Mouse (Mus musculus) kidney, postnatal 4 days (tissue): Measurements from ENCODE around the gene Ntsr2.

Source experiments
- DNase-seq, 2 experiments: peaks; one replicate each; pipeline ENCODE4 v3.0.0; 2021; ENCODE audit warnings: mixed read lengths in 2 of 2

Gene Ntsr2

DNA sequence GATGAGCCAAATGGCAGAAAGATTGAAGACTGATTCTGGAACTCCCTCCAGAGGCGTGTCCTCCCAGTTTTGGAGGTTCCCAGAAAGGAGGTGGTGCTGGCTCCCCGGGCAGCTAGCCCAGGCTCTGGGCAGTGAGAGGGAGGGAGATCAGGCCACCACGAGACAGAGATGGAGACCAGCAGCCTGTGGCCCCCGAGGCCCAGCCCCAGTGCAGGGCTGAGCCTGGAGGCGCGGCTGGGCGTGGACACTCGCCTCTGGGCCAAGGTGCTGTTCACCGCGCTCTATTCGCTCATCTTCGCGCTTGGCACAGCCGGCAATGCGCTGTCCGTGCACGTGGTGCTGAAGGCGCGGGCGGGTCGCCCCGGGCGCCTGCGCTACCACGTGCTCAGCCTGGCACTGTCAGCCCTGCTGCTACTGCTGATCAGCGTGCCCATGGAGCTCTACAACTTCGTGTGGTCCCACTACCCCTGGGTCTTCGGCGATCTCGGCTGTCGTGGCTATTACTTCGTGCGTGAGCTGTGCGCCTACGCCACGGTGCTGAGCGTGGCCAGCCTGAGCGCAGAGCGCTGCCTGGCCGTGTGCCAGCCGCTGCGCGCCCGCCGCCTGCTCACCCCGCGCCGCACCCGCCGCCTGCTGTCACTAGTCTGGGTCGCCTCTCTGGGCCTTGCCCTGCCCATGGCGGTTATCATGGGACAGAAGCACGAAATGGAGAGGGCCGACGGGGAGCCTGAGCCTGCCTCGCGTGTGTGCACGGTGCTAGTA is at the start of gene Ntsr2:
TSS of gene Ntsr2 (plus strand) at position 51 of the 762 bp plus-strand sequence.
- DNase-seq = peak; percentile 88 to 90

DNA sequence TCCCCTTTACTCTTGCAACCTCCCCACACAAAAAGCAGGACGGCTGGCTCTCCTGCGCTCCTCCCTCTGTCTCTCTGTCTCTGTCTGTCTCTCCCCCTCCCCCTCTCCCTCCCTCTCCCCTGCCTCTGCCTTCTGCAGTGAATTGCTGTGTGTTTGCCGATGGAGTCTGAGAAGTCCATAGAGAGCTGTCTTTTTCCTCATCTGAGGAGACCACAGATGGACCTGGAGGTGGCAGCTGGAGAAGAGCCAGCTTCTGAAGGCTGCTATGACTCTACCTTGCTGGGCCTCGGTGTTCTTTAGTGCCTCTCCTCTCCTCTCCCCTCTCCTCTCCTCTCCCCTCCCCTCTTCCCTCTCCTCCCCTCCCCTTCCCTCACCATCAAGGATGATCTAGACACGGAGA is 47.6 kb upstream of the Ntsr2 start:
- DNase-seq = no peak

DNA sequence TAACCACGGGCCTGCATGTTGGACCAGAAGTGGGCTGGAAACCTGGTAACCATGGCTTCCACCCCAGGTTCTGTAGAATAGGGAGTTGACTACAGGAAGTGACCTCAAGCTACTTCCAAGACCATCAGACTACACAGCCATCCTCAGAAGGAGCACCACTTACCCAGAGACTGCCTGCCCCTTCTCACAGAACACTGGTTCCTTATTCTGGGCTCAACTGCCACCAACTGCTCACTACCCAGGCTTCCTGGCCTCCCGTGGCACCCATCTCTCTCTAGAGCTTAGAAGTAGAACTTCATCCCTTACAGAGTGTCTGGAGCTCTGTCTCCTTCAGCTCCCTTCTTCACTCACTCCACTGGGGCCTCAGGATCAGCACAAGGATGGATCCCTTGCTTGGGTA is 42.2 kb upstream of the Ntsr2 start, which contains the start of gene Lpin1:
TSS of gene Lpin1 (minus strand) at position 31 of the 400 bp plus-strand sequence.
- DNase-seq = no peak

GRCm38 (mm10) chr12:16614556-16614955 is 38.6 kb upstream of the Ntsr2 start:
- no peak for DNase-seq

DNA sequence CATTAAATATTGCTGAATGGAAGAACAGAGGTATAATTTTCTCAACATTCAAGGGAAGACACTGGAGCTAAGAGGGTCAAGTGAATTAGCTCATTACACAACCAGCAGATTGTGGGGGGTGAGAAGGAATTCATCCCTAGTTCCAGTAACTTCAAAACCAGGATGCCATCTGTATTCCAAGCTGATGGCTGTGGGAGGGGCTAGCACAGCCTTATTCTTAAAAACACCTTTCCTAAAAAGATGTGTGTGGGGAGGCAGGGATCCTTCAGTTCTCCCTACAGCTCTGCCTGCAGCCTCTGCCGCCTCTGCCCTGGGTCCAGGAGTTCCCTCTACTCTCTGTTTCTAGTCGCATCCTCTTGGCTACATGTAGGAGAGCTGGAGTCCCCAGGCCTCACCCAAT is 37.4 kb upstream of the Ntsr2 start:
- no peak for DNase-seq

DNA sequence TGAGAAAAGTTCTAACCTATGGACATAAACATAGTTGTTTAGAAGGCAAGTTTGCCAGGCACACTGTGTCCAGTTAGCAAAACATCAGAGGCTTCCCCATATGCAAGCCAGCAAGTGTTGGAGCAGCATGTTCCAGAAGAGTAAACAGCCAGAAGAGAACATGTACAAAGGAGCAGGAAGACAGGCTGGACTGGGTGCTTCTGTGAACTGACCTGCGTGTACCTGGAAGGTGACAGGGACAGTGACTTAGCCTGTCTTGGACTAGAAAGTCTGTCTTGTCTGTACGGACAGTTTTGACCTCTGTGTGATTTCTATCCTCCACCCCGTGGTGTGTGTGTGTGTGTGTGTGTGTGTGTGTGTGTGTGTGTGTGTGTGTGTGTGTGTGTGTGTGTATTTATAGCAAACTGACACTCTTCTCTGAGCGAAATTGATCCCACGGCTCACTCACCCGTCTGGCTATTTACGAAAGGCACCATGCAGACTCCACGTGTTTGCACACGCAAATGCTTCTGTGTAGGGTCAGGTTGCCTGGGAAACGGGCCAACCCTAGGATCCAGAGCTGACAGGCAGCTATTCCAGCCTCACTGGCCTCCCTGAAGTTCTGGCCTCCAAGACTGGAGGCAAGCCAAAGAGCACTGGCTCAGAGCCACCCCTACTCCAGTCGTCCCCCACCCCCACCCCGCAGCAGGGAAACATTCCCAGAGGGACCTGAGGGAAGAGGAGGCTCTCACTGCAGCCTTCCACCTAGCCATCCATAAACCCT is 34.5 kb upstream of the Ntsr2 start:
- peak; percentile 83 to 87 for DNase-seq

DNA sequence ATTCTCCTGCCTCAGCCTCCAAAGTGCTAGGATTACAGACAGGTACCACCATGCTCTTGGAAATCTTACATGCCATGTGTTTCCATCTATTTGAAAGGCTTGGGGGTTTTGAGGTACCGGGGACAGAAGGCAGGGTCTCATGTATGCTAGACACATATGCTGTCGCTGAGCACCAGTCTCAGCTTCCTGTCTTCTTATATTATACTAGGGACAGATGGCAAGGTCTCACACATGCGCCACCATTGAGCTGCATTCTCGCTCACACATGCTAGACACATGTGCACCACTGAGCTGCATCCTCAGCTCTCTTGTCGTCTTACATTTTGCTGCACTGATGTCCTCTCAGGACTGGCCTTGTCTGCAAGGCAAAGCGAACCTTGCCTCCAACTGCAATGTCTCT is 33.7 kb upstream of the Ntsr2 start:
- no peak for DNase-seq

DNA sequence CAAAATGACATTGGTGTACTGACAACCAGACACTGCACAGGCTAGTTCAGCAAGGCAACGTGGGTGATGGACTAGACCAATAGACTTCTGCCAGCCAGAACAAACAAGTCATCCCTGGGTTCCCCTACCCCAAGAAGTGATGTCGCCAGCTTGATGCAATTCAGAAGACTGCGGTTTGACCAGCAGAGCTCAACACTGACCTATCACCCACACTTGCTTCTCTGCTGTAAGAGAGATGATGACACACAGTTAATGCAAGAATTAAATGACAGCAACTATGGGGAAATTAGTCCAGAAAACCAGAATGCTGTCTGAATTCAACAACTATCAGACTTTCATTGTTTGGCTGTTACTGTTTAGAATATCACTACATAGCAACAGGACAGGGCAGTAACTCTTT is 33.0 kb upstream of the Ntsr2 start:
- no peak for DNase-seq

GRCm38 (mm10) chr12:16630152-16630865 is 22.9 kb upstream of the Ntsr2 start:
- DNase-seq = peak; percentile 49 to 62

GRCm38 (mm10) chr12:16630866-16631185 is 22.4 kb upstream of the Ntsr2 start:
- DNase-seq = no peak

DNA sequence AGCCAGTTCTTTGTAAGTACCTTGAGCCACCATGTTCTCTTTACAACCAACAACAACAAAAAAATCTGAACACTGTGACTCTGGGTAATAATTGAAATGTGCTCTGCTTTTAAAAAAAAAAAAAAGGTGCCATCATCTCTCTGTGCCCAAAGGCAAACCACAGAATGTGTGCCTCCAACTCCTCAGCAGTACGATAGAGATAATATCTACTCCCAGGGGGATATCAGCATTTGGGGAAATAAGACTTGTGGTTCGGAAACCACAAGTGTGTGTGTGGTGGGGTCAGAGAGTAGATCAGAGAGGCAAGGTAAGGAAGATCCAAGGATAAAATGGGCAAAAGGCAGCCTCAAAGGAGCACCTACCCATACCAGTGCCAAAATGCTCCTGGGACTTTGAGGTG is 21.8 kb upstream of the Ntsr2 start:
- DNase-seq = no peak

DNA sequence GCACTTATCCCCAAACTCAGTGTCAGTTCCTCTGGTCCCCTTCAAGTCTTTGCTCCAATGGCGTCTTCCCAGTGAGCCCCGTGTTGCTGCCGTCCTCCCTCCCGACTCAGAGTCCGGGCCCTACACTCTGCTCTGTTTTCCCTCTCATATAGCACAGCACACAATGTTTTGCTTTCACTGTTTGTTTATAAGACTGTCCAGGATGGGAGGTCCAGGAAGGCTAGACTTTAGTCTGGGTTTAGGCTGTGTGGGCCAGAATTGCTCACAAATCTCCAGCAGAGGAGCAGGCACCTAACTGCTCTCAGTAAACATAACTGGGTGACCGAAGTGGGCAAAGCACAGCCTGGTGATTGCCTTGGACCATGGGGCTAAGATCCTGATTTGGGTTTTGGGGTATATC is 19.9 kb upstream of the Ntsr2 start:
- no peak for DNase-seq

DNA sequence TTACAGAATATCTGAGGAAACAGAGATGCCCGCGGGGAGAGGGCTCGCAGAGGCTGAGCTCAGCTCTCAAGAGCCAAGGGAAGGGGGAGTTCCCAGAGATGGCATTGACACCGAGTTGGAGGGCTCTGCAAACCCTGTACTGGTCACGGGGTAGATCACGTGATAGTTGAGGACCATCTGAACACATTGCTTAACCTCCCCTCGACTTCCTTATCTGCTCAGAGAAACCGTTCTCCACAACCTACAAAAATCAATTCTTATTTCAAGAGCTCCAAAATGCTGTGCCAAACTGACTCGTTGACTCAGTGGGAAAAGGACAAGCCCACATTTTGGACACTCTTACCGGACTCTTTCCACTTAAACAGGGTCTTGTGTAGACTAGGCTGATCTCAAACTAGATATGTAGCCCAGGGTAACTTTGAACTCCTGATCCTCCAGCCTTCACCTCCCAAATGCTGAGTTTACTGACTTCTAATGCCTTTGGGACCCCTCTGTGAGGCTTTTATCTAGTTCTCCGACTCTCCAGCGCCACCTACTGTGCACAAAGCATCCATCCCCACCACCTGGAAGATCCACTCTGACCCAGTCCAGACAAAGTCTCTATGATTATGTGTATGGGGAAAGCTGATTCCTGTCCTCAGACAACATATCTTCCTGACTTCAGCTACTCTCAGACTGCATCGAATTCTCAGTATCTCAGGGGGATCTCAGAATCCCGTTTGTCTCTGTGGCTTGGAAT is 18.9 kb upstream of the Ntsr2 start:
- DNase-seq = peak; percentile 80 to 81

DNA sequence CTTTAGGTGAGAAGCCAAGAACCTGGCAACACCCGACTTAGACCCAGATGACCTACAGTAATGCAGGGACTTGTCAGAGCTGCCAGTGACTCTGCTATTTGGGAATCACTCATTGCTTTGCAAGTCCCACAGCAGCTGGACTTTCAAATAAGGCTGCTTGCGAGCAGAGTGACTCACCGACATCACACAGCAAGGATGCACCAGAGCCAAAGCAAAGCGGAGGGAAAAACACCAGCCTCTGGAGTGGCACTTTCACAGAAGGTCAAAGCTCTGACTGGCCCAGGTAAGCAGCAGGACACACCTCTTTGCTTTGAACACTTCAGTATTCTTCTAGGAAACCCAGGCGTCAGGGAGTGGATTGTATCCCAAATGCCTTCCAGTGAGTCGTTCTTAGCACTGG is 17.4 kb upstream of the Ntsr2 start:
- DNase-seq = no peak

GRCm38 (mm10) chr12:16639078-16639771 is 14.0 kb upstream of the Ntsr2 start:
- peak; percentile 29 to 35 for DNase-seq

GRCm38 (mm10) chr12:16640075-16640474 is 13.1 kb upstream of the Ntsr2 start:
- no peak for DNase-seq

DNA sequence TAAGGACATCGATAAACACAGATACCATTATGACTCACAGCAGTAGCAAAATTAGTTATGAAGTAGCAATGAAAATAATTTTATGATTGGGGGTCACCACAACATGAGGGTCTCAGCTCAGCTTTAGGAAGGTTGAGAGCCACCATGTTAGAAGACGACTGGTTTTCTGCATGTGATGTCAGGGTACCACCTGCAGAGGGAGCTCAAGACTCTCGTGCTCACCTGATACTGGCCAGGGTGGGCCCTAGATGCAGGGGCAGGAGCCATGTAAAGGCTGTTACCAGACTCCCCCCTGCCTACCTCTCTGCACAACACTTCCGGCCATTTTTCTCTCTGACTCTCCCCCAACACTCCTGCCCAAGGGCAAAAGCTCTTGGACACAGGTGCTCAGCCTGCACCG is 11.2 kb upstream of the Ntsr2 start:
- no peak for DNase-seq

DNA sequence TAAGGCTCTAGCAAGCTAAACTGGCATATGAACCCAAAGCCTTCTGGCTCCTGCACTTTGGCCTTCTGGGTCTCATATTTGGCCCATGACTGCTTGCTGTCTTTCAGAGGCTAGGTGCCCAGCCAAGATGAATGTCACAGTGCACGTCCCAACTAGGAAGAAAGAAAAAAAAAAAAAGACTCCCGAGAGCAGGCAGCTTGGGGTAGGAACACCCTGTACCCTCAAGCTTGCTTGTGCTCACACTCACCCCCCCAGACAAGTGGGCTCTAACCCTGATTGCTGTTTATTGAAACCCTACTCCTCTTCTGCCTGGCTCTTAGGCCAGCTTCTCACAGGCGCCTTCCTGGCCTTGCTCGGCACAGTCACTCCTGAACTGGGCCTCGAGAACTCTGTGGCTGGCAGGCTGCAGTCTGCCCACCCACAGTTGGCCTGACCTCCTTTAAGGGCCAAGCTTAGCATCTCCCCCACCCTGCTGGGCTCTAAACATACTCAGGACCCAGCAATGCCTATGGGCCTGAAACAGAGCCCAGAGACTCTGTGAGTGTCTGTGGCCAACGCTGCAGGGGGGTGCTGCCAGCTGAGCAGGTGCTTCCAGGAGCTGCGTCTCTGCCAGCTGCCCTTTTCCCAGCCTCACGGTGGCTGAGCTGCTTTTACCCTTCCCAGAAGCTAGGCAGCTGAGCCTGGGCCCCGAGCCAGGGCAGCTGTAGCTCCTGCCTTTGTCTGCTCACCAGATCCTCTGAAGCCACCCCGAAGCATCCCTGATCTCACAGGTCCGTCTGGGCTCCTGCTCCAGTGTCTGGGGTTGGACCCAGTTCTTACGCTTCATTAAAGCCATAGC is 9.5 kb upstream of the Ntsr2 start:
- DNase-seq = peak in 1 of 2 experiments; percentile 10

GRCm38 (mm10) chr12:16644698-16645097 is 8.5 kb upstream of the Ntsr2 start:
- DNase-seq = no peak

GRCm38 (mm10) chr12:16646780-16647409 is 6.3 kb upstream of the Ntsr2 start:
- DNase-seq = no peak

GRCm38 (mm10) chr12:16648273-16648672 is 4.9 kb upstream of the Ntsr2 start:
- DNase-seq = no peak
